Comparison of ENCODE assay signal across 9 mouse cellular contexts in genomic region chr16:28928466-28928814, GRCm38 (mm10). TPM values are rescaled to one million over a fixed set of nuclear protein-coding genes. Genes with fewer than 3 reads are reported as not detected.
DNase-seq lines count a peak whose midpoint lies in the region; ATAC-seq and TF ChIP-seq lines count a peak whose summit lies in the region.
"Had no signal": no experiment of that assay in that cellular context is flagged by ENCODE, and none has a peak within 500 bp of the region (broad histone marks: within the 10 kb centered on the region; RNA-seq: fewer than 3 reads in every experiment).

No protein-coding gene starts in this region.

- peak; percentile 78 for DNase-seq in embryo, embryonic 10 days (ENCODE audit: low spot score)
- no peak for DNase-seq in embryo, embryonic 10.5 days (ENCODE audit: low spot score)
- DNase-seq in ES-CJ7 (ENCODE audit: low read depth, low spot score) = peak; percentile 36
- DNase-seq in intestine, embryonic 14.5 days (ENCODE audit: low spot score) = no peak
- no peak for DNase-seq in liver, embryonic 11.5 days (ENCODE audit: low spot score)
- DNase-seq in urinary bladder, postnatal 25 days (ENCODE audit: low spot score) = no peak

- peak overlapping the region; percentile 87 for H3K27ac ChIP-seq in embryonic facial prominence, embryonic 15.5 days (replicated peaks)
- peak overlapping the region; percentile 89 for H3K27ac ChIP-seq in intestine, embryonic 14.5 days (ENCODE audit: low read depth)
- H3K27ac ChIP-seq in liver, embryonic 11.5 days (ENCODE audit: low read depth, low read length) = 0 out of 2 replicates have a peak overlapping the region, but pooled peaks have one; percentile 77
- H3K27ac ChIP-seq in olfactory bulb, adult 2 months (ENCODE audit: insufficient read depth, low read depth, low read length) = no peak overlapping the region

- no peaks in the 10 kb centered on the region for H3K9me3 ChIP-seq in embryonic facial prominence, embryonic 15.5 days (replicated peaks)
- H3K9me3 ChIP-seq in intestine, embryonic 14.5 days (ENCODE audit: control insufficient read depth, low read length) = no peaks in the 10 kb centered on the region
- H3K9me3 ChIP-seq in liver, embryonic 11.5 days (ENCODE audit: control insufficient read depth, low read length) = no peaks in the 10 kb centered on the region

- peak overlapping the region; percentile 85 for H3K4me3 ChIP-seq in embryonic facial prominence, embryonic 15.5 days (replicated peaks)
- H3K4me3 ChIP-seq in intestine, embryonic 14.5 days (ENCODE audit: low read depth, low read length) = peak overlapping the region; percentile 95
- H3K4me3 ChIP-seq in liver, embryonic 11.5 days (ENCODE audit: low read depth, low read length) = peak overlapping the region; percentile 62
- H3K4me3 ChIP-seq in olfactory bulb, adult 2 months (ENCODE audit: insufficient read depth, low read depth, low read length) = peak overlapping the region; percentile 71

- WGBS in embryonic facial prominence, embryonic 15.5 days = under 1% methylated on average over 10 of the region's 10 CpGs
- WGBS in intestine, embryonic 14.5 days = 0% methylated on average over 10 of the region's 10 CpGs
- under 1% methylated on average over 10 of the region's 10 CpGs for WGBS in liver, embryonic 11.5 days
- under 1% methylated on average over 10 of the region's 10 CpGs for WGBS in olfactory bulb, adult 2 months

- H3K27me3 ChIP-seq in embryonic facial prominence, embryonic 15.5 days = no peaks in the 10 kb centered on the region
- H3K27me3 ChIP-seq in intestine, embryonic 14.5 days (replicated peaks; ENCODE audit: control insufficient read depth, insufficient read depth, low read length) = no peaks in the 10 kb centered on the region
- peaks cover 44% of the 10 kb centered on the region for H3K27me3 ChIP-seq in liver, embryonic 11.5 days (replicated peaks; ENCODE audit: control insufficient read depth, insufficient read depth, low read length)
- H3K27me3 ChIP-seq: CH12.LX had no signal

- peaks cover 12% of the 10 kb centered on the region for H3K4me1 ChIP-seq in embryonic facial prominence, embryonic 15.5 days
- peaks cover 16% of the 10 kb centered on the region for H3K4me1 ChIP-seq in intestine, embryonic 14.5 days (replicated peaks; ENCODE audit: control insufficient read depth, insufficient read depth, low read length)
- H3K4me1 ChIP-seq in liver, embryonic 11.5 days (replicated peaks; ENCODE audit: control insufficient read depth, insufficient read depth, low read length) = 0 out of 2 replicates have a peak, but pooled peaks cover 2% of the 10 kb centered on the region
- peaks cover 8% of the 10 kb centered on the region for H3K4me1 ChIP-seq in olfactory bulb, adult 2 months (ENCODE audit: control insufficient read depth, insufficient read depth, low read length)

- peak overlapping the region; percentile 70 for H3K9ac ChIP-seq in embryonic facial prominence, embryonic 15.5 days
- H3K9ac ChIP-seq in intestine, embryonic 14.5 days (ENCODE audit: low read length) = peak overlapping the region; percentile 90
- peak overlapping the region; percentile 66 for H3K9ac ChIP-seq in liver, embryonic 11.5 days (ENCODE audit: low read depth, low read length)

- H3K4me2 ChIP-seq in embryonic facial prominence, embryonic 15.5 days (replicated peaks) = peak overlapping the region; percentile 89
- H3K4me2 ChIP-seq in intestine, embryonic 14.5 days (ENCODE audit: low read length) = peak overlapping the region; percentile 59
- peak overlapping the region; percentile 65 for H3K4me2 ChIP-seq in liver, embryonic 11.5 days

- no peaks in the 10 kb centered on the region for H3K36me3 ChIP-seq in embryonic facial prominence, embryonic 15.5 days
- no peaks in the 10 kb centered on the region for H3K36me3 ChIP-seq in intestine, embryonic 14.5 days (ENCODE audit: control insufficient read depth, insufficient read depth, low read length)
- H3K36me3 ChIP-seq in liver, embryonic 11.5 days (ENCODE audit: control insufficient read depth, insufficient read depth, low read length) = no peaks in the 10 kb centered on the region

- TF ChIP-seq CTCF in olfactory bulb, adult 2 months (IDR thresholded peaks at IDR 0.05; ENCODE audit: insufficient read depth, low read depth, low read length) = no peak

- ATAC-seq in embryonic facial prominence, embryonic 15.5 days (ENCODE audit: insufficient number of reproducible peaks, low FRiP score, low TSS enrichment, low read depth) = peak; percentile 64; the same call in 1 of the 2 replicates
- ATAC-seq in intestine, embryonic 14.5 days (replicated peaks; ENCODE audit: low FRiP score, low TSS enrichment, low read depth) = peak; percentile 34; the same call in 1 of the 2 replicates
- peak; percentile 27; the same call in 1 of the 2 replicates for ATAC-seq in liver, embryonic 11.5 days (replicated peaks; ENCODE audit: low FRiP score)

- no peak for TF ChIP-seq POLR2A in olfactory bulb, adult 2 months (IDR thresholded peaks at IDR 0.05; ENCODE audit: insufficient read depth, low read depth, low read length)

RNA-seq across cellular contexts. Expression of gene Mb21d2, which starts 1.0 kb away (rescaled TPM):
- polyA plus RNA-seq in embryonic facial prominence, embryonic 15.5 days (2015; fragmentation: Nextera tagmentation; extraction: Ambion mirVana) = 6.0 and 6.2 TPM in 2 replicates
- polyA plus RNA-seq in intestine, embryonic 14.5 days (2014; fragmentation: Nextera tagmentation; extraction: Ambion mirVana) = 9.0 and 9.8 TPM in 2 replicates
- 4.2 and 4.7 TPM in 2 replicates for polyA plus RNA-seq in liver, embryonic 11.5 days (2014; fragmentation: Nextera tagmentation; extraction: Ambion mirVana)
- not detected in 2 replicates for polyA plus RNA-seq in olfactory bulb, adult 2 months (2012; ENCODE audit: insufficient read depth, insufficient read length, low replicate concordance, missing spikeins)

Comparison
In these comparisons a context has a peak if more than half of its experiments do, and no peak if none do; other contexts are left out.
1. DNase-seq: peak in embryo, embryonic 10 days (single experiment) and ES-CJ7 (single experiment); none in embryo, embryonic 10.5 days (single experiment), intestine, embryonic 14.5 days (single experiment), liver, embryonic 11.5 days (single experiment) and urinary bladder, postnatal 25 days (single experiment).
2. Peak in every context shown above with its lines, with median percentiles within 50 percentile points of each other: ATAC-seq, H3K4me2 ChIP-seq, H3K4me3 ChIP-seq and H3K9ac ChIP-seq.